Mouse (Mus musculus): Measurements from ENCODE around the gene Ube2cbp.

Ube2cbp gene

GRCm38 (mm10) chr9:86266658-86267057 lies 198.1 kb downstream of the Ube2cbp start:
- Histone ChIP-seq H3K27me3 (ENCODE audit: control insufficient read depth, insufficient read depth, low read length, poor library complexity, severe bottlenecking) (no peaks in the 10 kb centered on the region), H3K36me3 (ENCODE audit: control insufficient read depth, insufficient read depth, low read length, poor library complexity, severe bottlenecking) (no peaks in the 10 kb centered on the region)
- no peak for DNase-seq (ENCODE audit: low read depth, low spot score)

All from splenic B cell, adult 2 months (primary cell).